Mouse (Mus musculus): ENCODE data around the gene Plcb1. TPM values are rescaled to one million over a fixed set of nuclear protein-coding genes. Genes with fewer than 3 reads are reported as not detected.
A peak's percentile ranks its signal among the peaks of the same experiment; 100 is the strongest.

Gene Plcb1
- polyA plus RNA-seq, 1 experiment from 2014 or later, result 7.0 TPM

- H3K9me3 ChIP-seq (replicated peaks; ENCODE audit: control insufficient read depth, low read length), result no peaks in the 10 kb centered on the region
- WGBS, result 47% methylated on average over 5 of the region's 5 CpGs
- ATAC-seq (replicated peaks; ENCODE audit: insufficient number of reproducible peaks, low FRiP score, low TSS enrichment, low read depth), result no peak
Observed at GRCm38 (mm10) chr2:135419301-135419700, 633.4 kb downstream of the Plcb1 start.

GRCm38 (mm10) chr2:135434947-135435515, 649.2 kb downstream of the Plcb1 start:
- Histone ChIP-seq H3K4me3 (ENCODE audit: low read depth, low read length) (no peak overlapping the region), H3K36me3 (replicated peaks; ENCODE audit: control insufficient read depth, insufficient read depth, low read depth, low read length) (no peaks in the 10 kb centered on the region)
- 79% methylated on average over 5 of the region's 5 CpGs for WGBS

More at GRCm38 (mm10) chr2:135419301-135419700, 633.4 kb downstream of the Plcb1 start:
- no peaks in the 10 kb centered on the region for H3K27me3 ChIP-seq (ENCODE audit: control insufficient read depth, insufficient read depth, low read length)
- H3K4me1 ChIP-seq (ENCODE audit: control insufficient read depth, insufficient read depth, low read length), result no peaks in the 10 kb centered on the region
- H3K4me2 ChIP-seq (ENCODE audit: low read depth, low read length), result no peak overlapping the region
- no peak for DNase-seq (ENCODE audit: low spot score)
- H3K4me3 ChIP-seq (ENCODE audit: low read depth, low read length), result no peak overlapping the region
- no peak overlapping the region for H3K9ac ChIP-seq (replicated peaks; ENCODE audit: low read length)
- no peak overlapping the region for H3K27ac ChIP-seq (replicated peaks; ENCODE audit: low read depth, low read length)
- no peaks in the 10 kb centered on the region for H3K36me3 ChIP-seq (replicated peaks; ENCODE audit: control insufficient read depth, insufficient read depth, low read depth, low read length)

DNA sequence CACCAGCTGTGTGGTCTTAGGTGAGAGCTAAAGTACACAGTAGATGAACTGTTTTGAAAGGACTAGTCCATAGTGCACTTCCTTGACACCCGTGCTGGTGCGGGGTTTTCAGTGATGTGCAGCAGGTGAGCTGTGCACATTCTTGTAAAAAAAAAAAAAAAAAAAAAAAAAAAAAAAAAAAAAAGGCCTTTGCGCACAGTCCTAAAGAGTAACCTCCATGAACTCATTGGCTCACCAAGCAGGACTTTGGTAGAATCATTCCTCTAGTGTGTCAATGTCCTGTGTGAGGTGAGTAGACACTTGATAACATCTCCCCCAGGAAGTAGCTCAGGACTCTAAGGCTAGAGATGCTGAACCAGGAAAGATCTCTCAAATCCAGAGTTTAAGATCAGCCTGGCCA, 653.2 kb downstream of the Plcb1 start:
- Histone ChIP-seq H3K27me3 (ENCODE audit: control insufficient read depth, insufficient read depth, low read length) (no peaks in the 10 kb centered on the region), H3K4me1 (ENCODE audit: control insufficient read depth, insufficient read depth, low read length) (no peaks in the 10 kb centered on the region), H3K36me3 (replicated peaks; ENCODE audit: control insufficient read depth, insufficient read depth, low read depth, low read length) (no peaks in the 10 kb centered on the region), H3K27ac (replicated peaks; ENCODE audit: low read depth, low read length) (no peak overlapping the region), H3K4me3 (ENCODE audit: low read depth, low read length) (no peak overlapping the region), H3K4me2 (ENCODE audit: low read depth, low read length) (no peak overlapping the region), H3K9ac (replicated peaks; ENCODE audit: low read length) (no peak overlapping the region), H3K9me3 (replicated peaks; ENCODE audit: control insufficient read depth, low read length) (no peaks in the 10 kb centered on the region)
- DNase-seq (ENCODE audit: low spot score), result no peak
- 95% methylated on average over 3 of the region's 3 CpGs for WGBS
- ATAC-seq (replicated peaks; ENCODE audit: insufficient number of reproducible peaks, low FRiP score, low TSS enrichment, low read depth), result 0 out of 2 replicates have a peak, but pooled peaks have one; percentile 18

More at GRCm38 (mm10) chr2:135434947-135435515, 649.2 kb downstream of the Plcb1 start:
- ATAC-seq (replicated peaks; ENCODE audit: insufficient number of reproducible peaks, low FRiP score, low TSS enrichment, low read depth) (no peak), DNase-seq (ENCODE audit: low spot score) (no peak)
- H3K9ac ChIP-seq (replicated peaks; ENCODE audit: low read length), result no peak overlapping the region
- H3K4me1 ChIP-seq (ENCODE audit: control insufficient read depth, insufficient read depth, low read length), result no peaks in the 10 kb centered on the region
- H3K27me3 ChIP-seq (ENCODE audit: control insufficient read depth, insufficient read depth, low read length), result no peaks in the 10 kb centered on the region
- no peak overlapping the region for H3K27ac ChIP-seq (replicated peaks; ENCODE audit: low read depth, low read length)
- no peak overlapping the region for H3K4me2 ChIP-seq (ENCODE audit: low read depth, low read length)
- no peaks in the 10 kb centered on the region for H3K9me3 ChIP-seq (replicated peaks; ENCODE audit: control insufficient read depth, low read length)

DNA sequence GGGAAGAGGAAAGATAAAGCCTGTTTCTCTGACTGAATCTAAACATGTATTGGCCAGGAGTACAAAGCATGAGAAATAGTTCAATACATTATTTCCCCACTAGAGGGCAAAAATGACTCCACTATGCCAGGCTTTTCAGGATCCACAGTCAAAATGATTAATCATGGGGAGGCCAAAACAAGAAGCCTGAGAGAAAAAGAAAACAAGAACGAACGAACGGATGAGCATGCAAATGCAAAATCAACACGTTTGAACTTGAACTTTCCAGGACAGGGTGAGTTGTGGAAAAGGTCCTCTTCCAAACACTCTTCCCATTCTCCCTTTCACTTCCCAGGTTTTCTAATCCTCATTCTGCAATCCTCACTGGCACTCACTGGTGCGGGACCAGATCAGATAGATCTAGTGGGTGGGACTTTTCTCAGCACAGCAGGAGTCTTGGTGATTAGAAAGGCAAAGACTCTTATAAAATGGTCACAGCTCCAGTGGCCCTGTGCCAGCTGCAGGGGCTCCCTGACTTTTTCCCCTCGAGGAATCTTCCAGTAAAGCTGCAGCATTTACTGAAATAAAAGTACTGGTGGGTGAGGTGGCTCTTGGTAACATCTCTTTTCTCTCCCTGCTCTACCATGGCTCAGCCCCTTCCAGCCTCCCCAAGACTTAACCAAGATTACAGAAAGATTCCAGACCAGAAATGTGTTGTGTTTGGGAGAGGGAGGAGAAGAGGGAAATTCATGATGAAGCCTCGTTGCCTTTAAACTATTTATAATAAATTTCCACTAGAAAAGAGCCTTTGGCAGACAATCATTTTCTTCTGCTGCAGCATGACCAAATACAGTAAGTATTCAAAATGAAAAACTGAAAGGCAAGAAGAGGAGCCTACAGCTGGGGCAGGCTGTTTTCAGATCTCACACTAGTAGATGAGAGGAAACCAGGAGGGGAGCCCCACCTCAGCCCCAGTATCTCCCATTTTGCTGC, 654.0 kb downstream of the Plcb1 start:
- DNase-seq (ENCODE audit: low spot score) (peak; percentile 83), ATAC-seq (replicated peaks; ENCODE audit: insufficient number of reproducible peaks, low FRiP score, low TSS enrichment, low read depth) (no peak)
- no peak overlapping the region for H3K4me3 ChIP-seq (ENCODE audit: low read depth, low read length)
- H3K36me3 ChIP-seq (replicated peaks; ENCODE audit: control insufficient read depth, insufficient read depth, low read depth, low read length), result no peaks in the 10 kb centered on the region
- no peaks in the 10 kb centered on the region for H3K4me1 ChIP-seq (ENCODE audit: control insufficient read depth, insufficient read depth, low read length)
- no peak overlapping the region for H3K4me2 ChIP-seq (ENCODE audit: low read depth, low read length)
- no peaks in the 10 kb centered on the region for H3K9me3 ChIP-seq (replicated peaks; ENCODE audit: control insufficient read depth, low read length)
- no peaks in the 10 kb centered on the region for H3K27me3 ChIP-seq (ENCODE audit: control insufficient read depth, insufficient read depth, low read length)
- no peak overlapping the region for H3K27ac ChIP-seq (replicated peaks; ENCODE audit: low read depth, low read length)
- WGBS, result 15% methylated on average over 7 of the region's 7 CpGs
- no peak overlapping the region for H3K9ac ChIP-seq (replicated peaks; ENCODE audit: low read length)

DNA sequence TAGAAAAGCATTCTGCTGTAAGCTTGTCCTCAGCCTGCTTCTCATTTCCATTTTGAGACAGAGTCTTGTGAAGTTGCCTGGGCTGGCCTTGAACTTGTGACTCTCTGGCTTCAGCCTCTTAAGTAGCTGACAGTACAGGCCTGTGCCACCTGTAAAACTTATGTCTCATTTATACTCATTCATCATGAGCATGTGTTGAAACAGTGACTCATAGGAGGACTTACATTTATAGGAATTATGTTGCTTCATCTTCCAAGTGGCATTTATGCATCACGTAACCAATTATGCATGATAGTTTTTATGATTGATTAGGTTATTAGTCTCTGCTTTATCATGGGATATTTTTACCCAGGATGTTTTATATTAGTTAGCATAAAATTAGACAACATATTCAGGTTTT, 667.7 kb downstream of the Plcb1 start:
- no peaks in the 10 kb centered on the region for H3K4me1 ChIP-seq (ENCODE audit: control insufficient read depth, insufficient read depth, low read length)
- no peak for ATAC-seq (replicated peaks; ENCODE audit: insufficient number of reproducible peaks, low FRiP score, low TSS enrichment, low read depth)
- 80% methylated on average over 1 of the region's 1 CpGs for WGBS
- no peak overlapping the region for H3K9ac ChIP-seq (replicated peaks; ENCODE audit: low read length)
- H3K27ac ChIP-seq (replicated peaks; ENCODE audit: low read depth, low read length), result no peak overlapping the region
- no peaks in the 10 kb centered on the region for H3K9me3 ChIP-seq (replicated peaks; ENCODE audit: control insufficient read depth, low read length)
- DNase-seq (ENCODE audit: low spot score), result no peak
- H3K36me3 ChIP-seq (replicated peaks; ENCODE audit: control insufficient read depth, insufficient read depth, low read depth, low read length), result no peaks in the 10 kb centered on the region
- H3K4me3 ChIP-seq (ENCODE audit: low read depth, low read length), result no peak overlapping the region
- no peaks in the 10 kb centered on the region for H3K27me3 ChIP-seq (ENCODE audit: control insufficient read depth, insufficient read depth, low read length)
- H3K4me2 ChIP-seq (ENCODE audit: low read depth, low read length), result no peak overlapping the region

DNA sequence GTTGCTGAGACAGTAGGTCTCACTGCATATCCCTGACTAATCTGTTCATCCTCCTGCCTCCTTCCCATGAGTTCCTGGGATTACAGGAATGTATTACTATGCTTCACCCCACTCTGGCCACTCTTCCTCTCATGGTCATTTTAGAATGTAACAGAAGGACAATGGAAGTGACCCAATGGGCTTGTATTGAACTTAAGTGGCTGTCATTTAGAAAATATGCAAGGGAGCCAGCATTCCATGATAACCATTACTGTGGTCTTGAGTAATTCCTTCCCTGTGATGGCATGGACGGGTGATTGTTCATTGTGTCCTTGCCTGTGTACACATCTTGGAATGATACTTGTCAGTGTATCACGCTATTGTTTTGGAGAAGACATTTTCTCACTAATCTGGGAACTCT, 668.1 kb downstream of the Plcb1 start:
- no peaks in the 10 kb centered on the region for H3K27me3 ChIP-seq (ENCODE audit: control insufficient read depth, insufficient read depth, low read length)
- H3K9me3 ChIP-seq (replicated peaks; ENCODE audit: control insufficient read depth, low read length), result no peaks in the 10 kb centered on the region
- no peak overlapping the region for H3K27ac ChIP-seq (replicated peaks; ENCODE audit: low read depth, low read length)
- 80% methylated on average over 2 of the region's 2 CpGs for WGBS
- DNase-seq (ENCODE audit: low spot score), result no peak
- no peaks in the 10 kb centered on the region for H3K36me3 ChIP-seq (replicated peaks; ENCODE audit: control insufficient read depth, insufficient read depth, low read depth, low read length)
- H3K4me2 ChIP-seq (ENCODE audit: low read depth, low read length), result no peak overlapping the region
- no peak for ATAC-seq (replicated peaks; ENCODE audit: insufficient number of reproducible peaks, low FRiP score, low TSS enrichment, low read depth)
- H3K9ac ChIP-seq (replicated peaks; ENCODE audit: low read length), result no peak overlapping the region
- no peak overlapping the region for H3K4me3 ChIP-seq (ENCODE audit: low read depth, low read length)
- H3K4me1 ChIP-seq (ENCODE audit: control insufficient read depth, insufficient read depth, low read length), result no peaks in the 10 kb centered on the region

DNA sequence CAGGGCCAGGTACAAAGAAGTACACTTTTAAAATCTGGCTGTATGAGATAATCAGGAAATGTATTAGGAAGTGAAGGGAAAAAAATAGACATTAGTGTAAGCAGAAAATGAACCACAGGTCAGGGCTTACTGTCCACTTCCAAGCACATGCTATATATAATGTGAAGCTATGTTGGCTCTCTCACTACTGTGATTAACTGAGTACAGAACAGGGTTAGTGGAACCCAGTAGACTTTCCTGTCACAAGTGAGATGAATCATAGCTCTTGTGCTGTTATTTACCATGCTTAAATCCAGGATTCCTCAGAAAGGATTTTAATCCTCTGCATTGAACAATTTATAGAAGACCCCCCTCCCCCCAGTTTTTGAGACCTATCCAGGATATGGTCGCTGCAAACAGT, 668.6 kb downstream of the Plcb1 start:
- Histone ChIP-seq H3K27ac (replicated peaks; ENCODE audit: low read depth, low read length) (no peak overlapping the region), H3K9ac (replicated peaks; ENCODE audit: low read length) (no peak overlapping the region), H3K36me3 (replicated peaks; ENCODE audit: control insufficient read depth, insufficient read depth, low read depth, low read length) (no peaks in the 10 kb centered on the region), H3K27me3 (ENCODE audit: control insufficient read depth, insufficient read depth, low read length) (no peaks in the 10 kb centered on the region), H3K9me3 (replicated peaks; ENCODE audit: control insufficient read depth, low read length) (no peaks in the 10 kb centered on the region), H3K4me3 (ENCODE audit: low read depth, low read length) (no peak overlapping the region), H3K4me2 (ENCODE audit: low read depth, low read length) (no peak overlapping the region), H3K4me1 (ENCODE audit: control insufficient read depth, insufficient read depth, low read length) (no peaks in the 10 kb centered on the region)
- DNase-seq (ENCODE audit: low spot score) (no peak), ATAC-seq (replicated peaks; ENCODE audit: insufficient number of reproducible peaks, low FRiP score, low TSS enrichment, low read depth) (no peak)
- 44% methylated on average over 1 of the region's 1 CpGs for WGBS

- Histone ChIP-seq H3K4me1 (ENCODE audit: control insufficient read depth, insufficient read depth, low read length) (no peaks in the 10 kb centered on the region), H3K9me3 (replicated peaks; ENCODE audit: control insufficient read depth, low read length) (no peaks in the 10 kb centered on the region), H3K4me3 (ENCODE audit: low read depth, low read length) (no peak overlapping the region), H3K9ac (replicated peaks; ENCODE audit: low read length) (no peak overlapping the region), H3K27me3 (ENCODE audit: control insufficient read depth, insufficient read depth, low read length) (no peaks in the 10 kb centered on the region), H3K27ac (replicated peaks; ENCODE audit: low read depth, low read length) (no peak overlapping the region), H3K4me2 (ENCODE audit: low read depth, low read length) (no peak overlapping the region), H3K36me3 (replicated peaks; ENCODE audit: control insufficient read depth, insufficient read depth, low read depth, low read length) (no peaks in the 10 kb centered on the region)
- no peak for DNase-seq (ENCODE audit: low spot score)
- 77% methylated on average over 4 of the region's 4 CpGs for WGBS
- ATAC-seq (replicated peaks; ENCODE audit: insufficient number of reproducible peaks, low FRiP score, low TSS enrichment, low read depth), result no peak
Observed at GRCm38 (mm10) chr2:135467895-135468294, 682.0 kb downstream of the Plcb1 start.
